Mouse (Mus musculus) heart, postnatal 0 days (tissue): Measurements from ENCODE around the gene Nedd8. TPM values are rescaled to one million over a fixed set of nuclear protein-coding genes. Genes with fewer than 3 reads are reported as not detected.

ENCODE experiments used
- ATAC-seq: fragments of 200-750 bp; cut with Nextera tagmentation; 2 replicates; pipeline ENCODE4 v1.8.0; 2017; ENCODE audit warnings: low read depth, moderate number of reproducible peaks, moderate library complexity; ENCODE audit not compliant: insufficient read depth
- DNase-seq: peaks from one replicate; pipeline ENCODE4 v3.0.0-alpha.2; 2016; ENCODE audit warnings: low spot score
- H3K27ac ChIP-seq: fragments of 300-500 bp; sonication (generic); 2 replicates; pipeline ENCODE4 v1.5.1; 2014; ENCODE audit warnings: low read depth, mild to moderate bottlenecking
- H3K27me3 ChIP-seq: fragments of 300-500 bp; sonication (generic); 2 replicates; pipeline ENCODE4 v1.6.1; 2014; ENCODE audit warnings: low read length, mixed read lengths; ENCODE audit not compliant: control insufficient read depth, insufficient read depth
- H3K36me3 ChIP-seq: fragments of 300-500 bp; sonication (generic); replicated peaks from 2 replicates; pipeline ENCODE4 v1.6.1; 2014; ENCODE audit warnings: low read length, mixed read lengths; ENCODE audit not compliant: control insufficient read depth, insufficient read depth
- H3K4me1 ChIP-seq: fragments of 300-500 bp; sonication (generic); 2 replicates; pipeline ENCODE4 v1.6.1; 2014; ENCODE audit warnings: antibody characterized with exemption; ENCODE audit not compliant: control insufficient read depth, insufficient read depth
- H3K4me2 ChIP-seq: fragments of 300-500 bp; sonication (generic); 2 replicates; pipeline ENCODE4 v1.6.1; 2014; ENCODE audit warnings: low read depth, mild to moderate bottlenecking, low read length, moderate library complexity
- H3K4me3 ChIP-seq: fragments of 300-500 bp; sonication (generic); 2 replicates; pipeline ENCODE4 v1.5.1; 2014; ENCODE audit warnings: low read depth, low read length
- H3K9ac ChIP-seq: fragments of 300-500 bp; sonication (generic); replicated peaks from 2 replicates; pipeline ENCODE4 v1.6.1; 2014; ENCODE audit warnings: low read depth, low read length, mixed read lengths
- H3K9me3 ChIP-seq: fragments of 300-500 bp; sonication (generic); replicated peaks from 2 replicates; pipeline ENCODE4 v1.6.1; 2016; ENCODE audit warnings: low read length; ENCODE audit not compliant: control insufficient read depth
- CTCF ChIP-seq: IDR thresholded peaks from 2 replicates; pipeline ENCODE4 v1.5.1; 2016; ENCODE audit warnings: antibody characterized with exemption, control low read depth, low read depth
- EP300 ChIP-seq: IDR thresholded peaks from 2 replicates; pipeline ENCODE4 v1.6.1; 2016; ENCODE audit warnings: antibody characterized with exemption, low read depth
- WGBS: fragments of 180-500 bp; shearing (Covaris S2); extraction: QIAGEN DNeasy Blood & Tissue Kit; methylation state at CpG from one replicate; pipeline ENCODE4 v1.1.7; 2014; 5-methylcytosine and 5-hydroxymethylcytosine counted together
- polyA plus RNA-seq: library from polyadenylated mRNA; unstranded; fragments of >200 nt; fragmentation: Nextera tagmentation; extraction: Ambion mirVana; gene quantifications from 2 replicates; pipeline ENCODE4 v1.2.1, GENCODE M21; 2015
- total RNA-seq: library from RNA; depleted of rRNA; stranded (reverse); fragments of >200 nt; gene quantifications from 2 replicates; pipeline ENCODE4 v1.2.3, GENCODE M21; 2014; ENCODE audit warnings: low replicate concordance

Nedd8 gene
- total and polyA plus RNA-seq, 2 experiments from 2014 or later: 137 to 460 TPM

- no peak for TF ChIP-seq EP300
- TF ChIP-seq CTCF: no peak
- peak overlapping the region; percentile 86; the same call in 1 of the 2 replicates for H3K4me3 ChIP-seq
- ATAC-seq (no peak), DNase-seq (no peak)
- no peak overlapping the region for H3K27ac ChIP-seq
- 48% methylated on average over 2 of the region's 2 CpGs for WGBS
- H3K36me3 ChIP-seq: peaks cover 30% of the 10 kb centered on the region
- peak overlapping the region; percentile 66 for H3K4me2 ChIP-seq
- H3K4me1 ChIP-seq: peaks cover 24% of the 10 kb centered on the region
- no peaks in the 10 kb centered on the region for H3K9me3 ChIP-seq
- H3K9ac ChIP-seq: no peak overlapping the region
- H3K27me3 ChIP-seq: no peaks in the 10 kb centered on the region
Observed at GRCm38 (mm10) chr14:55660636-55661035, 11.3 kb downstream of the Nedd8 start.

- H3K27ac ChIP-seq: peak within 1 kb of the TSS; percentile 94
- under 1% methylated on average over 39 of the region's 39 CpGs for WGBS
- H3K9ac ChIP-seq: peak within 1 kb of the TSS; percentile 77
- H3K4me2 ChIP-seq: peak within 1 kb of the TSS; percentile 66
- H3K4me1 ChIP-seq: peaks cover 24% of the 10 kb centered on the region
- ATAC-seq: peak; percentile 93
- TF ChIP-seq EP300 (no peak), CTCF (peak; percentile 26)
- H3K36me3 ChIP-seq: peaks cover 30% of the 10 kb centered on the region
- H3K27me3 ChIP-seq: no peaks in the 10 kb centered on the region
- H3K9me3 ChIP-seq: no peaks in the 10 kb centered on the region
- H3K4me3 ChIP-seq: peak within 1 kb of the TSS; percentile 86
- DNase-seq: peak; percentile 90
Observed at GRCm38 (mm10) chr14:55659960-55660573, 11.9 kb downstream of the Nedd8 start, which contains the start of gene Mdp1. Gene Mdp1, minus strand, starts transcription at chr14:55660508.

GRCm38 (mm10) chr14:55658011-55658410 is 13.9 kb downstream of the Nedd8 start:
- Histone ChIP-seq H3K9me3 (no peaks in the 10 kb centered on the region), H3K27me3 (no peaks in the 10 kb centered on the region), H3K36me3 (peaks cover 20% of the 10 kb centered on the region), H3K4me2 (no peak overlapping the region), H3K9ac (no peak overlapping the region), H3K27ac (peak overlapping the region; percentile 94), H3K4me3 (no peak overlapping the region), H3K4me1 (peaks cover 24% of the 10 kb centered on the region)
- ATAC-seq (no peak), DNase-seq (no peak)
- WGBS: 53% methylated on average over 5 of the region's 5 CpGs
- TF ChIP-seq CTCF (no peak), EP300 (no peak)

GRCm38 (mm10) chr14:55656935-55657334 is 15.0 kb downstream of the Nedd8 start:
- TF ChIP-seq CTCF: no peak
- no peak for TF ChIP-seq EP300
- no peak overlapping the region for H3K4me3 ChIP-seq

GRCm38 (mm10) chr14:55651528-55651927 is 20.4 kb downstream of the Nedd8 start:
- DNase-seq: no peak
- 74% methylated on average over 7 of the region's 7 CpGs for WGBS
- H3K36me3 ChIP-seq: peaks cover 3% of the 10 kb centered on the region; the same call in 1 of the 2 replicates
- ATAC-seq: no peak
- H3K4me3 ChIP-seq: no peak overlapping the region
- H3K9ac ChIP-seq: no peak overlapping the region
- TF ChIP-seq CTCF (no peak), EP300 (no peak)
- no peaks in the 10 kb centered on the region for H3K27me3 ChIP-seq
- no peaks in the 10 kb centered on the region for H3K9me3 ChIP-seq
- no peak overlapping the region for H3K27ac ChIP-seq
- no peak overlapping the region for H3K4me2 ChIP-seq
- no peaks in the 10 kb centered on the region for H3K4me1 ChIP-seq

More at GRCm38 (mm10) chr14:55656935-55657334, 15.0 kb downstream of the Nedd8 start:
- H3K27me3 ChIP-seq: no peaks in the 10 kb centered on the region
- peak overlapping the region; percentile 16; the same call in 1 of the 2 replicates for H3K4me2 ChIP-seq
- ATAC-seq (peak; percentile 78), DNase-seq (peak; percentile 78)
- peak overlapping the region; percentile 94 for H3K27ac ChIP-seq
- H3K9me3 ChIP-seq: no peaks in the 10 kb centered on the region
- peaks cover 24% of the 10 kb centered on the region for H3K4me1 ChIP-seq
- no peak overlapping the region for H3K9ac ChIP-seq
- WGBS: 38% methylated on average over 3 of the region's 3 CpGs
- peaks cover 15% of the 10 kb centered on the region for H3K36me3 ChIP-seq
